Mouse (Mus musculus) embryonic facial prominence, embryonic 15.5 days (tissue): ENCODE results near the gene Plcd1. TPM values are rescaled to one million over a fixed set of nuclear protein-coding genes. Genes with fewer than 3 reads are reported as not detected.
A peak's percentile ranks its signal among the peaks of the same experiment; 100 is the strongest.

ENCODE experiments used
- ATAC-seq: fragments of 200-750 bp; cut with Nextera tagmentation; 2 replicates; pipeline ENCODE4 v1.8.0; 2017; ENCODE audit warnings: low read depth, moderate TSS enrichment; ENCODE audit not compliant: insufficient number of reproducible peaks, low FRiP score, low TSS enrichment
- H3K27ac ChIP-seq: fragments of 300-500 bp; sonication (generic); replicated peaks from 2 replicates; pipeline ENCODE4 v1.5.1; 2015; ENCODE audit warnings: mild to moderate bottlenecking, inconsistent platforms
- H3K27me3 ChIP-seq: fragments of 300-500 bp; sonication (generic); 2 replicates; pipeline ENCODE4 v1.6.1; 2015; ENCODE audit warnings: inconsistent platforms
- H3K36me3 ChIP-seq: fragments of 300-500 bp; sonication (generic); 2 replicates; pipeline ENCODE4 v1.6.1; 2015; ENCODE audit warnings: mild to moderate bottlenecking, inconsistent platforms
- H3K4me1 ChIP-seq: fragments of 300-500 bp; sonication (generic); 2 replicates; pipeline ENCODE4 v1.6.1; 2015; ENCODE audit warnings: inconsistent platforms
- H3K4me2 ChIP-seq: fragments of 300-500 bp; sonication (generic); replicated peaks from 2 replicates; pipeline ENCODE4 v1.6.1; 2015; ENCODE audit warnings: mild to moderate bottlenecking, inconsistent platforms
- H3K4me3 ChIP-seq: fragments of 300-500 bp; sonication (generic); replicated peaks from 2 replicates; pipeline ENCODE4 v1.5.1; 2015; ENCODE audit warnings: mild to moderate bottlenecking, inconsistent platforms
- H3K9ac ChIP-seq: fragments of 300-500 bp; sonication (generic); 2 replicates; pipeline ENCODE4 v1.6.1; 2015; ENCODE audit warnings: inconsistent platforms
- H3K9me3 ChIP-seq: fragments of 300-500 bp; sonication (generic); replicated peaks from 2 replicates; pipeline ENCODE4 v1.6.1; 2016; ENCODE audit warnings: inconsistent platforms
- WGBS: fragments of 180-500 bp; shearing (Covaris S2); methylation state at CpG from one replicate; pipeline ENCODE4 v1.1.7; 2015; 5-methylcytosine and 5-hydroxymethylcytosine counted together
- polyA plus RNA-seq: library from polyadenylated mRNA; unstranded; fragments of >200 nt; fragmentation: Nextera tagmentation; extraction: Ambion mirVana; gene quantifications from 2 replicates; pipeline ENCODE4 v1.2.1, GENCODE M21; 2015

Gene Plcd1
- polyA plus RNA-seq, 1 experiment from 2014 or later: 49.1 TPM

GRCm38 (mm10) chr9:119051158-119051557 lies 42.1 kb downstream of the Plcd1 start:
- Histone ChIP-seq H3K27ac (no peak overlapping the region), H3K9me3 (no peaks in the 10 kb centered on the region), H3K4me3 (no peak overlapping the region), H3K9ac (no peak overlapping the region), H3K36me3 (no peaks in the 10 kb centered on the region), H3K4me1 (peaks cover 28% of the 10 kb centered on the region), H3K27me3 (no peaks in the 10 kb centered on the region), H3K4me2 (no peak overlapping the region)
- 74% methylated on average over 2 of the region's 2 CpGs for WGBS
- ATAC-seq: no peak

GRCm38 (mm10) chr9:119048182-119048903 lies 45.0 kb downstream of the Plcd1 start:
- Histone ChIP-seq H3K4me3 (no peak overlapping the region), H3K4me2 (no peak overlapping the region), H3K36me3 (no peaks in the 10 kb centered on the region), H3K9me3 (no peaks in the 10 kb centered on the region), H3K27ac (no peak overlapping the region), H3K4me1 (peaks cover 26% of the 10 kb centered on the region), H3K27me3 (no peaks in the 10 kb centered on the region), H3K9ac (no peak overlapping the region)
- WGBS: 66% methylated on average over 11 of the region's 11 CpGs
- no peak for ATAC-seq

GRCm38 (mm10) chr9:119040101-119040775 lies 53.1 kb downstream of the Plcd1 start:
- H3K9ac ChIP-seq: no peak overlapping the region
- no peak for ATAC-seq
- 91% methylated on average over 15 of the region's 15 CpGs for WGBS
- no peak overlapping the region for H3K4me3 ChIP-seq
- no peaks in the 10 kb centered on the region for H3K9me3 ChIP-seq
- no peak overlapping the region for H3K4me2 ChIP-seq
- H3K27ac ChIP-seq: no peak overlapping the region
- H3K27me3 ChIP-seq: no peaks in the 10 kb centered on the region
- peaks cover 11% of the 10 kb centered on the region; the same call in 1 of the 2 replicates for H3K4me1 ChIP-seq
- H3K36me3 ChIP-seq: peaks cover 36% of the 10 kb centered on the region

GRCm38 (mm10) chr9:119038574-119038973 lies 54.7 kb downstream of the Plcd1 start:
- Histone ChIP-seq H3K4me3 (no peak overlapping the region), H3K27me3 (no peaks in the 10 kb centered on the region), H3K9ac (no peak overlapping the region), H3K4me1 (peaks cover 12% of the 10 kb centered on the region; the same call in 1 of the 2 replicates), H3K27ac (no peak overlapping the region), H3K9me3 (no peaks in the 10 kb centered on the region), H3K36me3 (peaks cover 43% of the 10 kb centered on the region), H3K4me2 (no peak overlapping the region)
- ATAC-seq: no peak
- WGBS: 89% methylated on average over 3 of the region's 3 CpGs

GRCm38 (mm10) chr9:119037076-119037730 lies 56.1 kb downstream of the Plcd1 start:
- peak overlapping the region; percentile 58; the same call in 1 of the 2 replicates for H3K27ac ChIP-seq
- peaks cover 44% of the 10 kb centered on the region for H3K36me3 ChIP-seq
- 66% methylated on average over 15 of the region's 15 CpGs for WGBS
- H3K9ac ChIP-seq: no peak overlapping the region
- ATAC-seq: no peak
- H3K27me3 ChIP-seq: no peaks in the 10 kb centered on the region
- peaks cover 24% of the 10 kb centered on the region for H3K4me1 ChIP-seq
- H3K4me3 ChIP-seq: no peak overlapping the region
- H3K4me2 ChIP-seq: no peak overlapping the region
- no peaks in the 10 kb centered on the region for H3K9me3 ChIP-seq

GRCm38 (mm10) chr9:119035836-119036235 lies 57.5 kb downstream of the Plcd1 start:
- no peak for ATAC-seq
- H3K27ac ChIP-seq: no peak overlapping the region
- H3K4me3 ChIP-seq: no peak overlapping the region
- peaks cover 32% of the 10 kb centered on the region for H3K4me1 ChIP-seq
- H3K9ac ChIP-seq: no peak overlapping the region
- no peaks in the 10 kb centered on the region for H3K9me3 ChIP-seq
- H3K36me3 ChIP-seq: peaks cover 35% of the 10 kb centered on the region
- H3K4me2 ChIP-seq: no peak overlapping the region
- WGBS: 61% methylated on average over 7 of the region's 7 CpGs
- H3K27me3 ChIP-seq: no peaks in the 10 kb centered on the region

- Histone ChIP-seq H3K27me3 (no peaks in the 10 kb centered on the region), H3K27ac (no peak overlapping the region), H3K36me3 (peaks cover 41% of the 10 kb centered on the region), H3K4me1 (peaks cover 32% of the 10 kb centered on the region), H3K4me3 (no peak overlapping the region), H3K9me3 (no peaks in the 10 kb centered on the region), H3K4me2 (no peak overlapping the region), H3K9ac (no peak overlapping the region)
- WGBS: 74% methylated on average over 29 of the region's 29 CpGs
- no peak for ATAC-seq
Observed at GRCm38 (mm10) chr9:119034676-119035665, 58.3 kb downstream of the Plcd1 start.

- H3K36me3 ChIP-seq: peaks cover 36% of the 10 kb centered on the region
- no peaks in the 10 kb centered on the region for H3K27me3 ChIP-seq
- H3K27ac ChIP-seq: no peak overlapping the region
- H3K9ac ChIP-seq: no peak overlapping the region
- WGBS: 66% methylated on average over 8 of the region's 8 CpGs
- H3K4me3 ChIP-seq: no peak overlapping the region
- H3K4me1 ChIP-seq: peaks cover 32% of the 10 kb centered on the region
- no peak for ATAC-seq
- no peaks in the 10 kb centered on the region for H3K9me3 ChIP-seq
- H3K4me2 ChIP-seq: no peak overlapping the region
Observed at GRCm38 (mm10) chr9:119034069-119034468, 59.2 kb downstream of the Plcd1 start.

- H3K36me3 ChIP-seq: peaks cover 31% of the 10 kb centered on the region
- H3K4me1 ChIP-seq: peaks cover 32% of the 10 kb centered on the region
- peak; percentile 32; the same call in 1 of the 2 replicates for ATAC-seq
Observed at GRCm38 (mm10) chr9:119033111-119033921, 60.0 kb downstream of the Plcd1 start.

GRCm38 (mm10) chr9:119032538-119032937 lies 60.8 kb downstream of the Plcd1 start:
- no peak for ATAC-seq
- Histone ChIP-seq H3K9ac (no peak overlapping the region), H3K4me1 (peaks cover 32% of the 10 kb centered on the region), H3K4me2 (no peak overlapping the region), H3K9me3 (no peaks in the 10 kb centered on the region), H3K36me3 (peaks cover 33% of the 10 kb centered on the region), H3K27ac (peak overlapping the region; percentile 52), H3K4me3 (no peak overlapping the region), H3K27me3 (no peaks in the 10 kb centered on the region)
- WGBS: 38% methylated on average over 9 of the region's 9 CpGs

More at GRCm38 (mm10) chr9:119033111-119033921, 60.0 kb downstream of the Plcd1 start:
- no peaks in the 10 kb centered on the region for H3K27me3 ChIP-seq
- H3K4me3 ChIP-seq: no peak overlapping the region
- H3K4me2 ChIP-seq: no peak overlapping the region
- no peaks in the 10 kb centered on the region for H3K9me3 ChIP-seq
- 65% methylated on average over 19 of the region's 19 CpGs for WGBS
- H3K27ac ChIP-seq: peak overlapping the region; percentile 52
- H3K9ac ChIP-seq: no peak overlapping the region
